Mouse (Mus musculus) heart, adult 2 months (tissue): ENCODE results near the gene Sema5a. TPM values are rescaled to one million over a fixed set of nuclear protein-coding genes. Genes with fewer than 3 reads are reported as not detected.

Source experiments
- DNase-seq, 2 experiments: peaks; one replicate each; pipeline ENCODE4 v3.0.0; 2021
- H3K27ac ChIP-seq: fragments of 200-600 bp; 2 replicates; pipeline ENCODE4 v1.8.1; 2022
- H3K27me3 ChIP-seq: fragments of 200-500 bp; 2 replicates; pipeline ENCODE4 v1.6.1; 2012; ENCODE audit warnings: mild to moderate bottlenecking, low read length, inconsistent platforms, mixed read lengths; ENCODE audit not compliant: control insufficient read depth, insufficient read depth
- H3K36me3 ChIP-seq: fragments of 200-500 bp; 2 replicates; pipeline ENCODE4 v1.6.1; 2012; ENCODE audit warnings: low read length, inconsistent platforms; ENCODE audit not compliant: control insufficient read depth, insufficient read depth
- H3K4me1 ChIP-seq: fragments of 200-500 bp; 2 replicates; pipeline ENCODE4 v1.6.1; 2011; ENCODE audit warnings: low read length; ENCODE audit not compliant: control insufficient read depth, insufficient read depth
- H3K4me3 ChIP-seq: fragments of 200-600 bp; 2 replicates; pipeline ENCODE4 v1.8.1; 2022
- H3K79me2 ChIP-seq: fragments of 200-500 bp; replicated peaks from 2 replicates; pipeline ENCODE4 v1.6.1; 2012; ENCODE audit warnings: mild to moderate bottlenecking, inconsistent platforms, low read length, moderate library complexity, mixed read lengths; ENCODE audit not compliant: control insufficient read depth, insufficient read depth
- H3K9ac ChIP-seq: fragments of 200-500 bp; 2 replicates; pipeline ENCODE4 v1.6.1; 2012; ENCODE audit warnings: low read depth, mild to moderate bottlenecking, control low read depth, inconsistent platforms, low read length, mixed read lengths
- CTCF ChIP-seq: fragments of 200-600 bp; IDR thresholded peaks from 2 replicates; pipeline ENCODE4 v1.8.1; 2022; ENCODE audit warnings: antibody characterized with exemption, mild to moderate bottlenecking, moderate library complexity
- EP300 ChIP-seq: fragments of 200-500 bp; IDR thresholded peaks from 2 replicates; pipeline ENCODE4 v1.6.1; 2011; ENCODE audit warnings: low read depth, low read length, control low read depth; ENCODE audit not compliant: insufficient read depth
- POLR2A ChIP-seq: fragments of 200-500 bp; IDR thresholded peaks from 2 replicates; pipeline ENCODE4 v1.6.1; 2011; ENCODE audit warnings: mild to moderate bottlenecking, low read depth, low read length, control low read depth; ENCODE audit not compliant: insufficient read depth
- WGBS: fragments of 180-500 bp; shearing (Covaris S2); methylation state at CpG from one replicate; pipeline ENCODE4 v1.1.7; 2018; 5-methylcytosine and 5-hydroxymethylcytosine counted together
- intact Hi-C: fragments of 180-260 bp; cut with DNase I; formaldehyde crosslinking; loops from one replicate; pipeline ENCODE4 v1.15.1; 2025
- polyA plus RNA-seq: library from polyadenylated mRNA; depleted of rRNA; stranded (reverse); fragments of >200 nt; gene quantifications from 2 replicates; pipeline ENCODE4 v1.2.3, GENCODE M21; 2012
- total RNA-seq, 2 experiments: library from RNA; stranded (reverse); gene quantifications; 2 replicates each; pipeline ENCODE4 v1.2.3; 2021

Gene Sema5a
- total and polyA plus RNA-seq, 3 experiments = 1.8 to 10.6 (median 7.9) TPM

DNA sequence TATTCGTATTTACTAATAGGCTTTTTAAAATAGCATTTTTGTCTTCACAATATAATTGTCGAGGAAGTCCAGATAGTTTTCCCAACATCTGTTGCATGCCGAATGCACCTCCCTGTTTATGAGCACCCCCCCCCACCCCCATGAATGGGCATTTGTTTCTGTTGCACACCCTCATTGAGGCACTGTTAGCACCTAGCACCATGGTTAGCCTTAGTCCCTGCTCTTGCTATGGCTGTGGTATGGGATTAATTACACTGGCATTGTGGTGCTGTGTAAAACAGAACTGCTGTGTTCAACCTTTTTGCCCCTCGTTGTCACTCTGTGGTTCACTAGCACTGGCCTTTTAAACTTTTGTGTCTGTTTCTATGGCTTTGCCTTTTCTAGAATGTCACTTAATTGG lies 56.4 kb downstream of the Sema5a start:
- H3K27ac ChIP-seq = no peak overlapping the region
- H3K9ac ChIP-seq = no peak overlapping the region
- intact Hi-C loops = no loop called here
- no peak for DNase-seq
- 86% methylated on average over 4 of the region's 4 CpGs for WGBS
- H3K4me3 ChIP-seq = no peak overlapping the region
- no peaks in the 10 kb centered on the region for H3K79me2 ChIP-seq
- H3K36me3 ChIP-seq = no peaks in the 10 kb centered on the region
- TF ChIP-seq EP300 = no peak
- no peak for TF ChIP-seq CTCF
- H3K27me3 ChIP-seq = no peaks in the 10 kb centered on the region
- H3K4me1 ChIP-seq = no peaks in the 10 kb centered on the region

DNA sequence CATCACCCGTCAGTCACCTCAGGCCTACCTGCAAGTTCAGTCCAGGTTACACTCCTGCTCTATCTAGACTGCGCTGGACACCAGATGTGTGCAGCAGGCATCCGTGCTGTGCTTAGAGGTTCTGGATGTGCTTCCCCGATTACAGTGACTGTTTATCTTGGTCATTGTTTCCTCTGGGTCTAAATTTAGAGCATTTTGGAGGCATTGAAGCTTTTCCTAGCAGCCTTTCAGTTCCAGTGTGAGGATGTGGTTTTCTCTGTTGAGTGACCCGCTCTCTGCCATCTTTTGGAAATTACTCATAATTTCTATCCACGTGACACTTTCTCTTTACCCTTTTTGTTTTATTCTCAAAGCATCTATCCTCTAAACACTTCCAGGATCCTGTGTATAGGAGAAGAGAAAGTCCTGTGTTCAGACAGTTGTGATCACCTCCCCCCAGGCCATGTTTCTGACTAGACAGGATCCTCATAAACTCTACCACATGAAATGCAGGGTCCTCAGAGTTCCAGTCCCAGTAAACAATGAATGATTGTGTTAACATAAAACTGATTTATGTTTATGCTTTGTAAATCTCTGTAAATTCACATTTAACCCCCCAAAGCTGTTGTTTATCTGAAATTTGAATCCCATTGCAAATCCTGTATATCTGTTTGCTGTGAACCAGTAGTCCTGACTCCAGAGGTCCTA lies 62.1 kb downstream of the Sema5a start:
- Histone ChIP-seq H3K79me2 (no peaks in the 10 kb centered on the region), H3K4me3 (no peak overlapping the region), H3K4me1 (peaks cover 2% of the 10 kb centered on the region), H3K27me3 (no peaks in the 10 kb centered on the region), H3K9ac (no peak overlapping the region), H3K36me3 (no peaks in the 10 kb centered on the region), H3K27ac (no peak overlapping the region)
- DNase-seq = no peak
- 34% methylated on average over 6 of the region's 6 CpGs for WGBS
- intact Hi-C loops = no loop called here
- no peak for TF ChIP-seq CTCF
- no peak for TF ChIP-seq POLR2A
- TF ChIP-seq EP300 = no peak

DNA sequence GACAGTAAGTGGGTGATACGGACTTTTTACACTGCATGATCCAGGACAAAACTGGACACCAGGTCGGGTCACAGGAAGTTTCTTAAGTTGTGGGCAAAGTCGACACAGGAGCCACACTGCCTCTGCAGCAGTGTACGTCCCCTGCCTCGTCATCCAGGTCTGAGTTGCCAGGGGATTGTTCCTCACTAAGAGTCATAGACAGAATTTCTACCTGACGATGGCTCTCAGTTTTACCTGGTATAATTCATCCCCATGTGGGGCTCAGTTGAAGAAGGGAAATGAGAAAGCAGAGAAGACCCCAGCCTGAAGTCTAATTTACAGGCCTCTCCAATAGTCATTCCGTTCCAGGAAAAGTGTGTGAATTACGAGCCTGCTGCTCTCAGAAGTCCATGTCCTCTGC lies 66.2 kb downstream of the Sema5a start:
- DNase-seq = no peak
- intact Hi-C loops = no loop called here
- 77% methylated on average over 8 of the region's 8 CpGs for WGBS
- Histone ChIP-seq H3K36me3 (no peaks in the 10 kb centered on the region), H3K4me3 (no peak overlapping the region), H3K27me3 (no peaks in the 10 kb centered on the region), H3K4me1 (peaks cover 2% of the 10 kb centered on the region), H3K9ac (no peak overlapping the region), H3K79me2 (no peaks in the 10 kb centered on the region), H3K27ac (no peak overlapping the region)
- TF ChIP-seq CTCF = no peak
- TF ChIP-seq EP300 = no peak
- TF ChIP-seq POLR2A = no peak

DNA sequence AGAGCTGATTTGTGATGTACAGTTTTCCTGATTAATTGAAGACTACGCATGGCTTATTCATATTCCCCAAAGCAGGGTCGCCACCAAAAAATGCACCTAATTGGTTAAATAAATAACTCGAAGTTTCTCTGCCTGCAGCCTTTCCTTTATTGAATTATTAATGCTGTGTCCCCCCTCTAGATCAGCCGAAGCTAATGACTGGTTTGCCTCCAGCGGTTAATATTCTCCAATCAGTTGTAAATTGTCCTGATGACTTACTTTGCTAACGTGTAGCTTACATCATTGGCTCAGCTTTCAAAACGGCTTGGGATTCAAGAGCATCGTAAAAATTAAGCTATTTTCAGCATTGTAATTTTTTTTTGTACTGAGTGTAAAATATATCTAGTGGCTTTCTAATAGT lies 66.7 kb downstream of the Sema5a start:
- 88% methylated on average over 8 of the region's 8 CpGs for WGBS
- intact Hi-C loops = no loop called here
- no peak for DNase-seq
- H3K27me3 ChIP-seq = no peaks in the 10 kb centered on the region
- H3K4me3 ChIP-seq = no peak overlapping the region
- no peak overlapping the region for H3K27ac ChIP-seq
- peaks cover 2% of the 10 kb centered on the region for H3K4me1 ChIP-seq
- H3K79me2 ChIP-seq = no peaks in the 10 kb centered on the region
- H3K9ac ChIP-seq = no peak overlapping the region
- TF ChIP-seq CTCF (no peak), POLR2A (no peak), EP300 (no peak)
- no peaks in the 10 kb centered on the region for H3K36me3 ChIP-seq

- Histone ChIP-seq H3K79me2 (no peaks in the 10 kb centered on the region), H3K4me3 (no peak overlapping the region), H3K9ac (no peak overlapping the region), H3K27ac (no peak overlapping the region), H3K36me3 (no peaks in the 10 kb centered on the region), H3K27me3 (no peaks in the 10 kb centered on the region), H3K4me1 (no peaks in the 10 kb centered on the region)
- no peak for TF ChIP-seq EP300
- TF ChIP-seq POLR2A = no peak
- no peak for TF ChIP-seq CTCF
- DNase-seq = no peak
- 44% methylated on average over 5 of the region's 5 CpGs for WGBS
- intact Hi-C loops = no loop called here
These were observed 72.5 kb downstream of the Sema5a start for GRCm38 (mm10) chr15:32317074-32317473.

- H3K27ac ChIP-seq = no peak overlapping the region
- 87% methylated on average over 3 of the region's 3 CpGs for WGBS
- H3K4me1 ChIP-seq = no peaks in the 10 kb centered on the region; the same call in 1 of the 2 replicates
- no peak overlapping the region for H3K4me3 ChIP-seq
- TF ChIP-seq EP300 (no peak), CTCF (no peak), POLR2A (no peak)
- no peak for DNase-seq
- no peaks in the 10 kb centered on the region; the same call in 1 of the 2 replicates for H3K27me3 ChIP-seq
- no peaks in the 10 kb centered on the region for H3K36me3 ChIP-seq
- intact Hi-C loops = no loop called here
- no peaks in the 10 kb centered on the region for H3K79me2 ChIP-seq
- no peak overlapping the region for H3K9ac ChIP-seq
These were observed 76.1 kb downstream of the Sema5a start for GRCm38 (mm10) chr15:32320739-32321138.
